Mouse (Mus musculus) mouse embryonic stem cell (cell line): ENCODE results near the gene Gpc2.

Experiments
- in situ Hi-C, 2 experiments: fragments of 300-500 bp; cut with MboI; formaldehyde crosslinking; loops; 1 replicate in 1 of 2; 3 replicates in 1 of 2; pipeline ENCODE4 v1.14.3; 2019 to 2020; ENCODE audit warnings: low sequenced_read_pairs in 2 of 2, low pct_unique_long_range_greater_than_20kb in 1 of 2, mixed read lengths in 1 of 2; ENCODE audit not compliant: unreplicated experiment in 1 of 2

The Gpc2 gene

GRCm38 (mm10) chr5:138263260-138264206 lies 16.3 kb downstream of the Gpc2 start, which contains the start of gene BC037034:
TSS of gene BC037034 (minus strand) at chr5:138264033.
- in situ Hi-C loops, result no loop called here

- in situ Hi-C loops, result no loop called here
Measured at GRCm38 (mm10) chr5:138262582-138263240, 17.1 kb downstream of the Gpc2 start.

- in situ Hi-C loops, result no loop called here
Measured at GRCm38 (mm10) chr5:138262001-138262400, 17.8 kb downstream of the Gpc2 start.

DNA sequence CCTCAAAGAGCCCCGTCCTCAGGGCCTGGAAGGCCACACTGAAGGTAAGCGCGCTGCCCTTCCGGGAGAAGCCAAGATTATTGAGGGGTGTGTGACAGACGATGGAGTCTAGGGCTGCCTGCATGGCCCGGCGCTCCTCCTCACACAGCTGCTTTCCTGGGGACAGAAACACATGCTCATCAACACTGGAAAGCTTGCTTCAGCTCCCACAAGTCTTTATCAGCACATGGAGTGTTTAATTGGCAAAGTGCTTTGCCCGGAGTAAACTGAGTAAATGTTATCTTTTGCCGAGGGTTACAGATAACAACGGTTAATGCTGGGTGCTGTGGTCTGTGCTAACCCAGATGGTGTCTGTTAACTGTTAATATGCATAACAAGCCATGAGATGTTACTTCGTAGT lies 19.0 kb downstream of the Gpc2 start:
- in situ Hi-C loops, result no loop called here

DNA sequence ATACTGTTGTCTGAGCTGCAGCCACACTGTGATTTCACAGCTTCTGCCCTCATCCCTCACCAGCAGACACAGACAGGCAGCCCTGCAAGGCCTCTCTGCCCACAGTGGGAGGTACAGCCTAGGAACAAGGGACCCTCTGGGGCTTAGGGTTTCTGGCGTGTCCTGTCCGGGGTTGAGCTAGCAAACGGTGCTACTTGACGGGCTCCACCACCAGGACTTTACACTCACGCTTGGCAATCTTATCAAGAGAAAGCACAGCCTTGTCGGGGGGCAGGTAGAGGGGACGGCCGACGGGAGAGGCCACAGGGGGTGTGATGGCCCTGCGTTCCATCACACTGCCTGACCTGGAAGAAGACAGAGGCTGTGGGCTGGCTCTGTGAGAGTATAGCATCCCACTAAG lies 19.8 kb downstream of the Gpc2 start:
- in situ Hi-C loops, result no loop called here

DNA sequence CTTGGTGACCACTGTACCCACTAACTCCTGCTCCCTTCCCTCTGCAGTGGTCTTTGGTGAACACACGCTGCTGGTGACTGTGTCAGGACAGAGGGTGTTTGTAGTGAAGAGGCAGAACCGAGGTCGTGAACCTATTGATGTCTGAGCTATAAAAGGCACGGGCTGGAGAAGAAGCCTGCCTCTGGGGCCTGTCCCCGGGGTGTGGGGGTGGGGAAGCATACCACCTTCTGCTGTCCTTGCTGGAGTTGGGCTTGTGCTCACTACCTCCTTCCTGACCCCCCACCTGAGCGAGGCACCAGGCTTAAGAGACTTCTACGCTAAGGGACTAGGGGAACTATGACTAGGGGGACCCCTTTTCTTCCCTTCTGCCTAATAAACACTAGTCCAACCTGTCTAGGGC lies 20.8 kb downstream of the Gpc2 start:
- in situ Hi-C loops, result no loop called here

DNA sequence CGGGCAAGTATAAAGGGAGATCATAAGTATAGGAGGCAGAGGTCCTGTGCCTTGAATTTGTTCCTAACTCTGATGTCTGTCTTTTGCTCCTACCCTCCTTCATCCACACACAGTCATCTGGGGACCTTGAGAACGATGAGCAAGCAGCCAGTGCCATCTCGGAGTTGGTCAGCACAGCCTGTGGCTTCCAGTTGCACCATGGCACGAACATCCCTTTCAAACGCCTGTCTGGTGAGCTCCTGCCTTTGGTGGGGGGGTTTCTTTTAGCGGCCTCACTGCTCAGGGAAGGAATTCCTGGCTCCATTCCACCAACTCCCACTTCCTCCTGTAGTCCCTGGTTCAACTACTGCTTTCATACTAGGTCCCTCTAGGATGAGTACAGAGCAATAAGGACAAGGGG lies 21.3 kb downstream of the Gpc2 start:
- in situ Hi-C loops, result no loop called here

GRCm38 (mm10) chr5:138258078-138258477 lies 21.7 kb downstream of the Gpc2 start:
- in situ Hi-C loops, result no loop called here

- in situ Hi-C loops, result no loop called here
Measured at GRCm38 (mm10) chr5:138257585-138257978, 22.2 kb downstream of the Gpc2 start.

GRCm38 (mm10) chr5:138256966-138257584 lies 22.7 kb downstream of the Gpc2 start:
- in situ Hi-C loops, result no loop called here

GRCm38 (mm10) chr5:138256094-138256467 lies 23.7 kb downstream of the Gpc2 start:
- in situ Hi-C loops, result no loop called here

DNA sequence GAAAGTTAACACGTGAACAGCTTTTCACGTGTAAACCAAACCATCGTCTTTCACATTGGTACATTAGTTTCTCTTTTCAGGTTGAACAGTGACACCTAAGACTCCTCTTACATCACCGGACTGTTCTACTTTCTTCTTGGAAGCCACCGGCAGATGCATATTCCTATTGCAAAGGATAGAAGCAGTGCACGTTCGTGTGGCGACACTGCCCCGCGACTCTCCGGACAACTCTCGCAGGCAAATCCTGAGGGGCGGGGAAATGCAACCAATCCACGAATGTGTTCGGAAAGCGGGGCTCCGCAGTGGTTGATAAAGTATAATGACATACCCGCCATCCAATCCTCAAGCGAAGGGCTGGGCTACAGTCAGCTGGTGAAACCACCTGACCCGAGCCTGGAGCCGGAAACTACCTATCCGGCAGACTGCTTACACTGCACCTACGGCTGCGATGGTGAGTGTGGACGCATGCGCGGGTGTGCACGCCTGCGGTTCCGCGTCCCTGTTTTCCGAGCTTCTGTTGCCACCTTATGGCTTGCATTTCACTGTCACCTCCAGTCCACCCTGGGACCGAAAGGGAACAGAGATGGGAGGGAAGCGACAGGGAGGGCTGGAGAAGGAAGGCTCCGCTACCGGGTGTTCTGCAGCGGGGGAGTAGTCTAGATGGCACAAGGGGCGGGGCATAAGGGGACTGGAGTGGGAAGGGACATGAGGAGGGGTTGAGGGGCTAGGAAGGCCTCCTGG lies 24.3 kb downstream of the Gpc2 start, which contains the start of gene Lamtor4:
Gene Lamtor4, plus strand, starts transcription at position 130 of the 741 bp plus-strand sequence.
- in situ Hi-C loops, result no loop called here

- in situ Hi-C loops, result loop anchor here (5.0 kb wide), 2 partner anchors 46 to 51 kb away; no protein-coding TSS in a partner anchor
Measured at GRCm38 (mm10) chr5:138253061-138253460, 26.7 kb downstream of the Gpc2 start.

DNA sequence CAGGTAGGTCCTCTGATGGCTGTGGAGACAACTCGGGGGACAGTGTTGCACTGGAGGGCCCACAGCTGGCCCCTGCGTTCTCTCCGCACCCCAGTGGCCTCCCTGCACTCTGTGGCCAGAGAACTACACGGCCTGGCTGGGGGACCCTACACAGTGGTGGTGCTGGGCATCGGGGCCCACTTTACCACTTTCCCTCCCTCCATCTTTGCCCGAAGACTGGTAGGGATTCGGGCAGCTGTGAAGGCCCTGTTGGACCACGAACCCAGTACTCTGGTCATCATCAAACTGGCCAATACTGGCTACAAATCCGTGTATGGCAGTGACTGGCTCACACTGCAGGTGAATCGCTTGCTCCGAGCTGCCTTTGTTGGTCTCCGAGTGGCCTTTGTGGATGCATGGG lies 28.7 kb downstream of the Gpc2 start:
- in situ Hi-C loops, result loop anchor here (5.0 kb wide), 2 partner anchors 44 to 49 kb away; no protein-coding TSS in a partner anchor

GRCm38 (mm10) chr5:138241511-138241910 lies 38.3 kb downstream of the Gpc2 start:
- in situ Hi-C loops, result no loop called here

DNA sequence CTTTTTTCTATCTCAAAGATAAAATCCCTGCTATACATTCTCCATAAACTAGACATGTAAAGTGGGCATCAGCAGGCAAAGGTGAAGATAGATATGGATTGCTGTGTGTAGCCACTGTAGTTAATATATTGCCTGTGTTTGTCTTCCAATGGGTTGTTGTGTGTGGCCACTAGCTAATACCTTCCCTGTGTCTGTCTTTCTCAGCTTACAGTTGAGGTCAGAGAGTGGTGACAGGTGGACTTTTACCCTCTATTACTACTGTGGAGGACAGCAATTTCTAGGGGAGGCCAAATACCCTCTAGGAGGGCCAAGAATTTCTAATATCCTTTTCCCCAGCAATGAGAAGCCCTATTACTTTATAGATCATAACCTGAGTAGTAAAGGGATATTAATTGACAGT lies 45.6 kb downstream of the Gpc2 start:
- in situ Hi-C loops, result no loop called here

DNA sequence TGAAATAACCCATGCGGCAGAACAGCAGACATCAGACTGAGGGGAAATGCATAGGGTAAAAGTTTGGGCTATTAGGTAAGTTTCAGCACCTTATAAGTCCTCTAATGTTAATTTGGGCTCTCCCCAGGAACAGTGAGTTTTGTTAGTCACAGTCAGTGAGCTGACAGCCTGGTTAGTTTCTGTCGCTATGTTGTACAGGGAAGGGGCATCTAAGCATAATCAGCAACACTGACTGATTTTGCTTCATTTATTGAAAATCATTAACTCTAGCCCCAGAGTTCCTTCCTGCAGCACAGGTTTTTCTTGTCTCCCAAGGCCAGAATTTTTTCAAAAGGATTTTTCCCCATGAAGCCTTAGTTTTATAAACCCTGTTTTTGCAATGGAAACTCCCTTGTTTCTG lies 46.0 kb downstream of the Gpc2 start:
- in situ Hi-C loops, result no loop called here

- in situ Hi-C loops, result no loop called here
Measured at GRCm38 (mm10) chr5:138229511-138229910, 50.3 kb downstream of the Gpc2 start.
